Mouse (Mus musculus) adipose tissue, adult 10 weeks (tissue): ENCODE data around the gene Psmd2. TPM values are rescaled to one million over a fixed set of nuclear protein-coding genes. Genes with fewer than 3 reads are reported as not detected.

Experiments used
- polyA plus RNA-seq: library from polyadenylated mRNA; stranded (reverse); fragments of 350-450 nt; fragmentation: Illumina TruSeq; extraction: RNeasy Lipid Tissue Mini Kit (QIAGEN cat#74804); gene quantifications from one replicate; pipeline ENCODE4 v1.2.3, GENCODE M21; 2014; ENCODE audit warnings: low read depth, low replicate concordance

The Psmd2 gene
- 114 TPM for polyA plus RNA-seq

GRCm38 (mm10) chr16:20651076-20651946, at the start of gene Psmd2:
Psmd2 (plus strand) TSS chr16:20651652.

GRCm38 (mm10) chr16:20611357-20612227, 39.9 kb upstream of the Psmd2 start, which contains the start of the genes Eef1akmt4, Gm49333 and Alg3:
Eef1akmt4 (plus strand) TSS chr16:20611593.
Gm49333 (plus strand) TSS chr16:20611610.
Alg3 (minus strand) TSS chr16:20611735.

GRCm38 (mm10) chr16:20621191-20621990, 30.1 kb upstream of the Psmd2 start, which contains the start of gene Camk2n2:
Camk2n2 (minus strand) TSS chr16:20621287.

GRCm38 (mm10) chr16:20629731-20630634, 21.5 kb upstream of the Psmd2 start, which contains the start of gene Ece2:
Ece2 (plus strand) TSS chr16:20629828.

GRCm38 (mm10) chr16:20668013-20668412, 16.6 kb downstream of the Psmd2 start, which contains the start of gene Eif4g1:
Eif4g1 (plus strand) TSS chr16:20668313.

GRCm38 (mm10) chr16:20693111-20693701, 41.8 kb downstream of the Psmd2 start, which contains the start of gene Fam131a:
Fam131a (plus strand) TSS chr16:20693241.

Other genes with a start within 250 kb of the Psmd2 start
- gene Abcc5, start 225.3 kb upstream of the Psmd2 start, polyA plus RNA-seq = 55.7 TPM
- 41.3 TPM for gene Eif2b5, start 152.8 kb upstream of the Psmd2 start, polyA plus RNA-seq
- 25.8 TPM for gene Dvl3, start 134.7 kb upstream of the Psmd2 start, polyA plus RNA-seq
- gene Ap2m1, start 116.2 kb upstream of the Psmd2 start, polyA plus RNA-seq = 227 TPM
- gene Abcf3, start 103.1 kb upstream of the Psmd2 start, polyA plus RNA-seq = 46.9 TPM
- gene Vwa5b2, start 62.2 kb upstream of the Psmd2 start, polyA plus RNA-seq = not detected
- gene Eef1akmt4, start 40.1 kb upstream of the Psmd2 start, polyA plus RNA-seq = 6.9 TPM
- not detected for gene Gm49333, start 40.0 kb upstream of the Psmd2 start, polyA plus RNA-seq
- gene Alg3, start 39.9 kb upstream of the Psmd2 start, polyA plus RNA-seq = 13.1 TPM
- 2.3 TPM for gene Camk2n2, start 30.4 kb upstream of the Psmd2 start, polyA plus RNA-seq
- not detected for gene Ece2, start 21.8 kb upstream of the Psmd2 start, polyA plus RNA-seq
- 227 TPM for gene Eif4g1, start 16.7 kb downstream of the Psmd2 start, polyA plus RNA-seq
- 11.1 TPM for gene Fam131a, start 41.6 kb downstream of the Psmd2 start, polyA plus RNA-seq
- gene Polr2h, start 66.0 kb downstream of the Psmd2 start, polyA plus RNA-seq = 26.1 TPM
- gene Clcn2, start 66.1 kb downstream of the Psmd2 start, polyA plus RNA-seq = 10.9 TPM
- gene Chrd, start 81.5 kb downstream of the Psmd2 start, polyA plus RNA-seq = 11.6 TPM
- 4.3 TPM for gene Thpo, start 82.9 kb downstream of the Psmd2 start, polyA plus RNA-seq